Mouse (Mus musculus) c-Kit-positive CD71-negative TER-119-negative erythroid progenitor cells, embryonic 14.5 days (primary cell): ENCODE measurements around the gene Edc4.

Experiments
- DNase-seq: peaks from one replicate; pipeline ENCODE4 v3.0.0-alpha.2; 2013; ENCODE audit warnings: low read depth

Gene Edc4

DNA sequence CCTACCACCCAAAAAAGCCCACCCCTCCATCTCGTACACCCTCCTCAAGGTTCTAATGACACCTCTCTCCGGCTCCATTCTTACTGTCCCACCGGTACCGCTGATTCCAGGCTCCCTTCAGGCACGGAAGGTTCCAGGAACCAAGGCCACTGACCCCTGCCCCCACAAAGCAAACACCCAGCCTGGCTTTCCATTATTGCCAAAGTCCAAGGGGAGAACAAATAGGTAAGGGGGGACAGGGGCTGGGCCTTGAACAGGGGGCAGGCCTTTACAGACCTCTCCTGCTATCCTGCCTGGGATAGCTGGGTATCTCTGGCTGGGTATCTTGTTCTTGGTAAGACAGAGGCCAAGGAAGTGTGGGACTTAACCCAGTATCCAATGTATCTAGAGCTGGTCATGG is 61.9 kb downstream of the Edc4 start:
- DNase-seq, result no peak

DNA sequence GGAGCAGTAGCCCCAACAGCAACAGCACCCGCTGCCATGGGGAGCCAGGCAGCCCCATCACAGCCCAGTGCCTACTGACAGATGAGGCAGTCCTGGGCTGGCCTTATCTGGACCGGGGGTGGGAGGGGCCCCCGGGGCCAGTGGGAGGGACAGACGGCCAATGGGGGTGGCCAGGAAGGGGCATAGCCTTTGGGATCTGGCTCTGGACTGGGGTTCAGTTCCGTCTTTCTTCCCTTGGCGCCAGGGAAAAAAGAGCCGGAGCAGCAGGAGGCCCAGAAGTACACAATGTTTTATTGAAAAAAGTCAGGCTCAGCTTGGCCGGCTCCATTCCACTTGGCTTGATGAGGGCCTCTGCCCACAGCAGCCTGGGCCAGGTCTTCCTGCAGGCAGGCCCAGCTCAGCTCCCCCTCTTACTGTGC is 62.6 kb downstream of the Edc4 start, which contains the start of gene Lcat:
Lcat (minus strand) TSS at position 62 of the 419 bp plus-strand sequence.
- no peak for DNase-seq
